Mouse (Mus musculus) macrophage (primary cell): ENCODE measurements around the gene Gm4724. TPM values are rescaled to one million over a fixed set of nuclear protein-coding genes. Genes with fewer than 3 reads are reported as not detected.
"Not testable (repeated sequence)": the region's sequence is repeated elsewhere in the genome, so short reads cannot be mapped to it uniquely, and the experiment has no call there.

ENCODE experiments used
- H3K27ac ChIP-seq: fragments of 350-480 bp; formaldehyde crosslinking; 2 replicates; pipeline ENCODE4 v1.9.0; 2021
- H3K36me3 ChIP-seq: fragments of 350-480 bp; formaldehyde crosslinking; 2 replicates; pipeline ENCODE4 v1.9.0; 2021; ENCODE audit errors: inconsistent target
- H3K4me3 ChIP-seq: fragments of 350-480 bp; formaldehyde crosslinking; 2 replicates; pipeline ENCODE4 v1.9.0; 2021; ENCODE audit errors: inconsistent target
- H3K79me2 ChIP-seq: fragments of 350-480 bp; formaldehyde crosslinking; 2 replicates; pipeline ENCODE4 v1.9.0; 2021; ENCODE audit errors: inconsistent target
- WGBS: methylation state at CpG from one replicate; pipeline ENCODE4 v1.1.7; 2026; ENCODE audit warnings: inconsistent platforms; ENCODE audit not compliant: missing documents; 5-methylcytosine and 5-hydroxymethylcytosine counted together
- polyA plus RNA-seq: library from polyadenylated mRNA; stranded (reverse); fragments of 250-400 nt; gene quantifications from 3 replicates; pipeline ENCODE4 v1.2.4, GENCODE M21; 2018; ENCODE audit warnings: inconsistent platforms
- total RNA-seq, 78 experiments: library from RNA; depleted of rRNA; stranded (reverse); fragments of 250-400 nt; gene quantifications; 1 replicate in 9 of 78; 2 replicates in 24 of 78; 3 replicates in 43 of 78; 4 replicates in 2 of 78; pipeline ENCODE4 v1.2.4; 2018; ENCODE audit warnings: inconsistent platforms in 56 of 78

The Gm4724 gene
- total RNA-seq (2018; cell fraction: chromatin; rRNA removed) = 10 to 100 TPM in 10 of 26 experiments, 1 to 10 TPM in 14, not detected in 2; 2.5 to 27.5 (median 8.5) TPM
- 10 to 100 TPM in 23 of 26 experiments, 1 to 10 TPM in 3; 5.4 to 23.2 (median 13.4) TPM for total RNA-seq (2018; cell fraction: cytosol; rRNA removed)
- total RNA-seq (2018; cell fraction: nucleus; rRNA removed) = 10 to 100 TPM in 9 of 26 experiments, 1 to 10 TPM in 17; 3.1 to 31.6 (median 7.7) TPM
- 6.4 to 14.8 TPM (median 12.3 TPM) in 3 replicates for polyA plus RNA-seq

- WGBS = no CpG with 5 or more reads among the region's 4 CpGs
- H3K79me2 ChIP-seq, H3K36me3 ChIP-seq, H3K4me3 ChIP-seq, H3K27ac ChIP-seq: not testable (repeated sequence)
Observed at GRCm38 (mm10) chr2:175435707-175436106, at the start of gene Gm4724. TSS of gene Gm4724 (minus strand) at chr2:175435807.

GRCm38 (mm10) chr2:175469685-175470084 is 34.1 kb upstream of the Gm4724 start, which contains the start of gene Zfp965:
TSS of gene Zfp965 (plus strand) at chr2:175469985.
- H3K36me3 ChIP-seq, H3K79me2 ChIP-seq, H3K27ac ChIP-seq, H3K4me3 ChIP-seq: not testable (repeated sequence)
- WGBS = no CpG with 5 or more reads among the region's 6 CpGs

Other genes with a start within 250 kb of the Gm4724 start
- 5.2 to 6.2 TPM (median 5.9 TPM) in 3 replicates for gene Gm14391, start 228.9 kb downstream of the Gm4724 start, polyA plus RNA-seq
- gene Gm14440, start 160.7 kb downstream of the Gm4724 start, polyA plus RNA-seq = 0.61 to 3.2 TPM in 2 of 3 replicates, not detected in the other
- gene Gm4631, start 97.6 kb downstream of the Gm4724 start, polyA plus RNA-seq = 8.3 to 14.7 TPM (median 10.3 TPM) in 3 replicates
- 2.3 to 3.4 TPM (median 3.2 TPM) in 3 replicates for gene Zfp968, start 63.4 kb downstream of the Gm4724 start, polyA plus RNA-seq
- gene Zfp965, start 34.2 kb upstream of the Gm4724 start, polyA plus RNA-seq = 2.6 to 6.7 TPM (median 5.0 TPM) in 3 replicates
- gene Gm11007, start 208.2 kb upstream of the Gm4724 start, polyA plus RNA-seq = not detected in 3 replicates